ENCODE assay signal across 8 mouse cellular contexts in the genomic region with DNA sequence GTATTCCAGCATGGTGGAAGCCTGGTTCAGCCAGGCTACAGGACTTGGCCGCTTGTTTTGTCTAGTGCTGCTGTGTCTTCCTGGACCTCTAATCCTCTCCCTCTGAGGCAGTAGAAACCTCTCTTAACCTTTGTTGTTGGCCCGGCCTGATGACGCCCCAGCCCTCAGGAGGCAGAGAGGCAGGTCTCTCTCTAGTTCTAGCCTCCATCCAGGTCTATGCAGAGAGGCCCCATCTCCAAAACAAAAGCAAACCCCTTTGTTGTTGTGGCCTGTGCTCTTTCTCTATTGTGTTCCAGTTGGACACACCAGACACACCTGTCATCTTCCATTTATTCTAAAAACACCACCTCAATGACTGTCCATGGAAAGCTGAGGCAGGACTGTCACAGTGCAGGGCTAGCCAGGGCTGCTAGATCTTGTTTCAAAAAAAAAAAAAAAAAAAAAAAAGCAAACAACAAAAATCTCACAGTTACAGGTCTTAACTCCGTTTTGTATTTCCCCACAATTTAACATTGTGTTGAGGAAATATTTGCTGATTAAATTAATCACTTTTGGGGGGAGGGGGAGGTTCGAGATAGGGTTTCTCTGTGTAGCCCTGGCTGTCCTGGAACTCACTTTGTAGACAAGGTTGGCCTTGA. TPM values are rescaled to one million over a fixed set of nuclear protein-coding genes. Genes with fewer than 3 reads are reported as not detected.
DNase-seq lines count a peak whose midpoint lies in the region; ATAC-seq and TF ChIP-seq lines count a peak whose summit lies in the region.
"Had no signal": no experiment of that assay in that cellular context is flagged by ENCODE, and none has a peak within 500 bp of the region (broad histone marks: within the 10 kb centered on the region; RNA-seq: fewer than 3 reads in every experiment).

No protein-coding gene starts in this region.

- no peak for ATAC-seq in embryonic facial prominence, embryonic 13.5 days (ENCODE audit: insufficient number of reproducible peaks, insufficient read depth, low FRiP score, low TSS enrichment, low read depth)
- no peak for ATAC-seq in limb, embryonic 14.5 days (ENCODE audit: low FRiP score, low read depth)
- no peak for ATAC-seq in stomach, embryonic 15.5 days (ENCODE audit: insufficient read depth, low FRiP score, low read depth)

- WGBS in spleen, adult 2 months, result 13% methylated on average over 5 of the region's 5 CpGs
- WGBS in embryonic facial prominence, embryonic 13.5 days, result 12% methylated on average over 5 of the region's 5 CpGs
- WGBS in limb, embryonic 14.5 days, result 18% methylated on average over 5 of the region's 5 CpGs
- WGBS in stomach, embryonic 15.5 days, result 8% methylated on average over 5 of the region's 5 CpGs

- peak overlapping the region; percentile 90 for H3K9ac ChIP-seq in embryonic facial prominence, embryonic 13.5 days
- peak overlapping the region; percentile 78; the same call in 1 of the 2 replicates for H3K9ac ChIP-seq in limb, embryonic 14.5 days (ENCODE audit: low read depth, low read length, severe bottlenecking)
- peak overlapping the region; percentile 89; the same call in 1 of the 2 replicates for H3K9ac ChIP-seq in stomach, embryonic 15.5 days

- no peak for TF ChIP-seq POLR2A in spleen, adult 2 months (IDR thresholded peaks at IDR 0.05; ENCODE audit: low read depth, low read length)
- no peak for TF ChIP-seq POLR2A in limb, embryonic 14.5 days (IDR thresholded peaks at IDR 0.05; ENCODE audit: borderline replicate concordance, extremely low read depth, insufficient read depth, insufficient read length)

- peak overlapping the region; percentile 96 for H3K4me2 ChIP-seq in embryonic facial prominence, embryonic 13.5 days
- peak overlapping the region; percentile 95 for H3K4me2 ChIP-seq in limb, embryonic 14.5 days (replicated peaks; ENCODE audit: low read depth, low read length, severe bottlenecking)
- H3K4me2 ChIP-seq in stomach, embryonic 15.5 days, result peak overlapping the region; percentile 96

- H3K27ac ChIP-seq in spleen, adult 2 months (ENCODE audit: insufficient read depth, low read length), result no peak overlapping the region
- H3K27ac ChIP-seq in embryonic facial prominence, embryonic 13.5 days, result no peak overlapping the region
- H3K27ac ChIP-seq in limb, embryonic 14.5 days (replicated peaks; ENCODE audit: low read depth, low read length), result no peak overlapping the region
- H3K27ac ChIP-seq in stomach, embryonic 15.5 days, result no peak overlapping the region

- no peaks in the 10 kb centered on the region for H3K27me3 ChIP-seq in spleen, adult 2 months (ENCODE audit: control insufficient read depth, insufficient read depth, low read length)
- H3K27me3 ChIP-seq in embryonic facial prominence, embryonic 13.5 days, result no peaks in the 10 kb centered on the region
- H3K27me3 ChIP-seq in limb, embryonic 14.5 days (ENCODE audit: control insufficient read depth, insufficient read depth, low read length), result no peaks in the 10 kb centered on the region
- H3K27me3 ChIP-seq in stomach, embryonic 15.5 days (replicated peaks), result no peaks in the 10 kb centered on the region

- no peak for TF ChIP-seq CTCF in spleen, adult 2 months (IDR thresholded peaks at IDR 0.05; ENCODE audit: extremely low read depth, insufficient read depth, insufficient read length, insufficient replicate concordance)

- H3K4me3 ChIP-seq in spleen, adult 2 months (ENCODE audit: extremely low read depth, insufficient read depth, insufficient read length), result peak overlapping the region; percentile 73; the same call in 1 of the 2 replicates
- peak overlapping the region; percentile 95 for H3K4me3 ChIP-seq in embryonic facial prominence, embryonic 13.5 days
- H3K4me3 ChIP-seq in limb, embryonic 14.5 days (replicated peaks; ENCODE audit: low read length), result peak overlapping the region; percentile 88
- peak overlapping the region; percentile 94 for H3K4me3 ChIP-seq in stomach, embryonic 15.5 days (replicated peaks)

- H3K9me3 ChIP-seq in embryonic facial prominence, embryonic 13.5 days, result no peaks in the 10 kb centered on the region
- H3K9me3 ChIP-seq in limb, embryonic 14.5 days (ENCODE audit: control insufficient read depth, low read length), result no peaks in the 10 kb centered on the region
- H3K9me3 ChIP-seq in stomach, embryonic 15.5 days, result no peaks in the 10 kb centered on the region

- no peak for DNase-seq in spleen, adult 2 months (ENCODE audit: low read depth in 1 of 2, low spot score in 2 of 2)
- DNase-seq in spleen, postnatal 14 days (ENCODE audit: low spot score in 2 of 2), result no peak
- no peak for DNase-seq in limb, embryonic 14.5 days (ENCODE audit: low spot score)
- DNase-seq in adrenal gland, adult 8-10 months, result no peak
- no peak for DNase-seq in right cerebral cortex, postnatal 14 days
- DNase-seq: right cerebral cortex, adult 18-20 months had no signal

- no peaks in the 10 kb centered on the region for H3K36me3 ChIP-seq in spleen, adult 2 months (ENCODE audit: control insufficient read depth, insufficient read depth, low read length)
- peaks cover 5% of the 10 kb centered on the region for H3K36me3 ChIP-seq in embryonic facial prominence, embryonic 13.5 days
- H3K36me3 ChIP-seq in limb, embryonic 14.5 days (ENCODE audit: control insufficient read depth, insufficient read depth, low read length), result peaks cover 8% of the 10 kb centered on the region; the same call in 1 of the 2 replicates
- no peaks in the 10 kb centered on the region for H3K36me3 ChIP-seq in stomach, embryonic 15.5 days

- peaks cover 3% of the 10 kb centered on the region for H3K4me1 ChIP-seq in spleen, adult 2 months (ENCODE audit: control insufficient read depth, insufficient read depth, insufficient read length)
- H3K4me1 ChIP-seq in embryonic facial prominence, embryonic 13.5 days, result peaks cover 31% of the 10 kb centered on the region
- peaks cover 15% of the 10 kb centered on the region for H3K4me1 ChIP-seq in limb, embryonic 14.5 days (ENCODE audit: control insufficient read depth, insufficient read depth, low read length)
- peaks cover 16% of the 10 kb centered on the region; the same call in 1 of the 2 replicates for H3K4me1 ChIP-seq in stomach, embryonic 15.5 days

RNA-seq across cellular contexts. Expression of a gene that starts 1.4 kb away (rescaled TPM):
- 1.2 and 1.5 TPM in 2 replicates for polyA plus RNA-seq in spleen, adult 2 months (2012; rRNA removed)
- polyA plus RNA-seq in embryonic facial prominence, embryonic 13.5 days (2015; fragmentation: Nextera tagmentation; extraction: Ambion mirVana), result 10.2 and 10.9 TPM in 2 replicates
- 6.8 and 7.4 TPM in 2 replicates for polyA plus RNA-seq in limb, embryonic 14.5 days (2012; rRNA removed)
- 7.9 and 9.5 TPM in 2 replicates for polyA plus RNA-seq in limb, embryonic 14.5 days (2014; fragmentation: Nextera tagmentation; extraction: Ambion mirVana)
- 9.2 and 10.6 TPM in 2 replicates for polyA plus RNA-seq in stomach, embryonic 15.5 days (2015; fragmentation: Nextera tagmentation; extraction: Ambion mirVana)
- total RNA-seq in adrenal gland, adult 8-10 months (2022), result under 1 TPM; 0.05 to 0.59 (median 0.12) TPM

RNA-seq across cellular contexts. Expression of a gene that starts 43.9 kb away (rescaled TPM):
- polyA plus RNA-seq in spleen, adult 2 months (2012; rRNA removed), result 0.07 TPM in 1 of 2 replicates, not detected in the other
- 0.15 and 0.48 TPM in 2 replicates for polyA plus RNA-seq in embryonic facial prominence, embryonic 13.5 days (2015; fragmentation: Nextera tagmentation; extraction: Ambion mirVana)
- polyA plus RNA-seq in limb, embryonic 14.5 days (2012; rRNA removed), result 0.08 and 0.14 TPM in 2 replicates
- 0.11 TPM in 1 of 2 replicates, not detected in the other for polyA plus RNA-seq in limb, embryonic 14.5 days (2014; fragmentation: Nextera tagmentation; extraction: Ambion mirVana)
- polyA plus RNA-seq in stomach, embryonic 15.5 days (2015; fragmentation: Nextera tagmentation; extraction: Ambion mirVana), result 0.10 and 0.41 TPM in 2 replicates
- total RNA-seq in adrenal gland, adult 8-10 months (2022), result 10 to 100 TPM; 28.1 to 57.4 (median 34.7) TPM

RNA-seq across cellular contexts. Expression of a gene that starts 54.1 kb away (rescaled TPM):
- 0.98 and 1.4 TPM in 2 replicates for polyA plus RNA-seq in spleen, adult 2 months (2012; rRNA removed)
- 7.1 and 7.8 TPM in 2 replicates for polyA plus RNA-seq in embryonic facial prominence, embryonic 13.5 days (2015; fragmentation: Nextera tagmentation; extraction: Ambion mirVana)
- polyA plus RNA-seq in limb, embryonic 14.5 days (2012; rRNA removed), result 14.6 and 14.9 TPM in 2 replicates
- 7.2 and 8.2 TPM in 2 replicates for polyA plus RNA-seq in limb, embryonic 14.5 days (2014; fragmentation: Nextera tagmentation; extraction: Ambion mirVana)
- 3.5 and 4.0 TPM in 2 replicates for polyA plus RNA-seq in stomach, embryonic 15.5 days (2015; fragmentation: Nextera tagmentation; extraction: Ambion mirVana)
- 1 to 10 TPM; 2.8 to 6.4 (median 4.2) TPM for total RNA-seq in adrenal gland, adult 8-10 months (2022)
